Mouse (Mus musculus): ENCODE results near the gene Metap1d.

GRCm38 (mm10) chr2:71471094-71471493, 18.0 kb downstream of the Metap1d start:
- no peak for TF ChIP-seq CTCF (IDR thresholded peaks at IDR 0.05; ENCODE audit: low read depth)
- TF ChIP-seq EP300 (IDR thresholded peaks at IDR 0.05; ENCODE audit: low read depth) = no peak
